Mouse (Mus musculus): ENCODE results near the gene Trio. TPM values are rescaled to one million over a fixed set of nuclear protein-coding genes. Genes with fewer than 3 reads are reported as not detected.
A peak's percentile ranks its signal among the peaks of the same experiment; 100 is the strongest.

Gene Trio
- polyA plus RNA-seq, 1 experiment from 2014 or later = 17.4 TPM

DNA sequence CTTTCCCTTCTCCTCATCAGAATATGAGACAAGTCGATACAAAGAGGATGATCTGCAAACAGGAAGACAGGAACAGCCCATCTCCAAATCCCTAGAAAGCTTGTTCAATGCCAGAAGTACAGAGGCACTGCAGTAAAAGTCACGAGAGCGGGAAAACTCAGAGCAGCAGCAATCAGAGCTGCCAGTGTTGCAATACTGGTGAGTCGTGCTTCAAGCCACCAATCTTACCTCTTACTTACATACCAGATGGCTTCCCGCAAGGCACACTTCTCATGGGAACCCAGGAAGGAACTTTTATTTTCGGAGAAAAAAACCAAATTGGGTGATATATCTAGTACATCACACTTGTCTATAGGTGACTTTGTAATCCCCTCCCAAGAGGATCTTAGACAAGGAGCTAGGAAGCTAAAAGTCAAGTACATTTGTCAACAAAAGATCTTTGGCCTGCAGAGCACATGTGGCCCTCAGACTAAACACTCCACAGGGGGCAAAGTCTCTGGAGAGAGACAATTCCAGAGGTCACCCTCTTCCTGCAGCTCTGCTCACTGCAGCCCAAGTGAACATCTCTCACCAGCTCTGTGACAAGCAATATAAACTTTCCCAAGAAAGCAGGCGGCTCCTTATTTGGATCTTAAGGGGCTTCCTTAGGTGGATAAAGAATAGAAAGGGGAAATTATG lies 6.1 kb downstream of the Trio start:
- 67% methylated on average over 7 of the region's 7 CpGs for WGBS
- Histone ChIP-seq H3K36me3 (ENCODE audit: insufficient read depth, low read length) (no peaks in the 10 kb centered on the region), H3K27ac (no peak overlapping the region), H3K27me3 (ENCODE audit: insufficient read depth, low read length) (no peaks in the 10 kb centered on the region), H3K4me1 (replicated peaks; ENCODE audit: insufficient read depth, low read length) (peaks cover 16% of the 10 kb centered on the region), H3K4me2 (ENCODE audit: low read length) (no peak overlapping the region), H3K9ac (ENCODE audit: low read depth, low read length) (no peak overlapping the region), H3K4me3 (replicated peaks; ENCODE audit: low read depth, low read length) (no peak overlapping the region), H3K9me3 (replicated peaks; ENCODE audit: low read length) (no peaks in the 10 kb centered on the region)
- TF ChIP-seq CTCF (IDR thresholded peaks at IDR 0.05; ENCODE audit: low read depth) = no peak
- no peak for DNase-seq (ENCODE audit: low spot score)
- no peak for ATAC-seq (replicated peaks; ENCODE audit: low FRiP score, low read depth)

DNA sequence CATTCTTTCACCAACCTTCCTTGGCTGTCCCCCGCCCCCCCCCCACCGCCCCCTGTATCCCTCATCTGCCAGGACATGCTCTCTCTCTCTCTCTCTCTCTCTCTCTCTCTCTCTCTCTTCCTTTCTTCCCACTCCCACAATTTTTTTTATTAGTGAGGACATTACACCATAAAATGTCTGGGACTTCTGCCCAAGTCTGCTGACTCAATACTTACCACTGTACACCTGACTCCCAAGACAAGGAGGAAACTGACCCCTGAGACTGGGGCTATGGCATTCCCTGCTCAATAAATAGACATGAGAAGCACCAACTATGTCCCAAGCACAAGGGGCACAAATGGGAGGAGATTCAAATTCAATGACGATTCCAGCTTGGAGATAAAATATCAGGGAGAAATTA lies 18.1 kb downstream of the Trio start:
- ATAC-seq (replicated peaks; ENCODE audit: low FRiP score, low read depth) = no peak
- no peak overlapping the region for H3K27ac ChIP-seq
- TF ChIP-seq CTCF (IDR thresholded peaks at IDR 0.05; ENCODE audit: low read depth) = no peak
- H3K4me2 ChIP-seq (ENCODE audit: low read length) = no peak overlapping the region
- no peak overlapping the region for H3K4me3 ChIP-seq (replicated peaks; ENCODE audit: low read depth, low read length)
- WGBS = 52% methylated on average over 3 of the region's 3 CpGs
- peaks cover 13% of the 10 kb centered on the region; the same call in 1 of the 2 replicates for H3K4me1 ChIP-seq (replicated peaks; ENCODE audit: insufficient read depth, low read length)
- H3K27me3 ChIP-seq (ENCODE audit: insufficient read depth, low read length) = no peaks in the 10 kb centered on the region
- DNase-seq (ENCODE audit: low spot score) = no peak
- no peaks in the 10 kb centered on the region for H3K36me3 ChIP-seq (ENCODE audit: insufficient read depth, low read length)
- H3K9ac ChIP-seq (ENCODE audit: low read depth, low read length) = no peak overlapping the region
- H3K9me3 ChIP-seq (replicated peaks; ENCODE audit: low read length) = no peaks in the 10 kb centered on the region

DNA sequence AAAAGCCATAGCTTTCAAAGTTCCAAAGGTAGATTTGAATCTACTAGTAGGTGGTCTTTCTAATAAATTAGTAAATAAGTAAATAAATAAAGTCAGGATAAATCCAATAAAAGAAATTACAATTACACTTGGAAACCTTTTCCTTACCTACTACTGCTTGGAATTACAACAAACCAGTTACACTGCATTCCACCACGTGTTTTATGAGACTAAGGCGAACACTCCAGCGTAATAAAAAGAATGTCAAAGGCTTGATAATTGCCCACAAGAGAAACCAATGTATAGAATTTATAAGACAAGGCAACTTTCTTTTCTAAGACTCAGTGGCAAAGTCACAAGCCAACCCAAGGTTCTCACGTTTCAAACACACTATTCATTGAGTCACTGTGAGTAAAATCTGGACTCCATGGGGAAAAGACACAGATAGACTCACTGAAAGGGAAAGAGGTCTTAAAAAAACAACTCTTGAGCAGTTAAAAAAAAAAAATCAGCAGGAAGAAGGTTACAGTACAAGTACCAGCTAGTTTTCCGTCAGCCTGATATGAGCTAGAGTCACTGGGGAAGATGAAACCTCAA lies 21.4 kb downstream of the Trio start:
- no peak for ATAC-seq (replicated peaks; ENCODE audit: low FRiP score, low read depth)
- TF ChIP-seq CTCF (IDR thresholded peaks at IDR 0.05; ENCODE audit: low read depth) = no peak

DNA sequence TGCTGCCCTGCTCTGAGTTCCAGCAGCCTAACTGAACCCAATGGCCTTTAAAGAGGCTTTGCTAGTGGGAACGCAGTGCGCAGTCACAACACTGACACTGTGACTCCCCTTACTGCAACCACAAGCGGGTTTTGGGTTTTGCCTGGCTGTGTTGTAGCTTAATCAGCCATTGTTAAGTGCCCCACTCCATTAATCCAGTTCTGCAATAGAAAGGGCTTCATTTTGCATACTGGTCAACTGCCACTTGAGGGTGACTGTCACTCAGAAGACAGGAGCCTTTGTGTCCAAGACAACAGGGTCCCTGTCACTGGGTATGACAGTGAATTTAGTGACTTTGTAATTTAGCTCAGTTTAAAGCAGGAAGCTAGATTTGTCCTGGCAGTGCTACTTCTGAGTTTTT lies 23.1 kb downstream of the Trio start:
- DNase-seq (ENCODE audit: low spot score) = no peak
- H3K4me2 ChIP-seq (ENCODE audit: low read length) = no peak overlapping the region
- 89% methylated on average over 3 of the region's 3 CpGs for WGBS
- no peak overlapping the region for H3K4me3 ChIP-seq (replicated peaks; ENCODE audit: low read depth, low read length)
- no peak overlapping the region for H3K27ac ChIP-seq
- TF ChIP-seq CTCF (IDR thresholded peaks at IDR 0.05; ENCODE audit: low read depth) = no peak
- H3K4me1 ChIP-seq (replicated peaks; ENCODE audit: insufficient read depth, low read length) = peaks cover 35% of the 10 kb centered on the region
- H3K36me3 ChIP-seq (ENCODE audit: insufficient read depth, low read length) = no peaks in the 10 kb centered on the region
- H3K9ac ChIP-seq (ENCODE audit: low read depth, low read length) = no peak overlapping the region
- H3K9me3 ChIP-seq (replicated peaks; ENCODE audit: low read length) = no peaks in the 10 kb centered on the region
- ATAC-seq (replicated peaks; ENCODE audit: low FRiP score, low read depth) = no peak
- H3K27me3 ChIP-seq (ENCODE audit: insufficient read depth, low read length) = no peaks in the 10 kb centered on the region

More for the DNA sequence above, 21.4 kb downstream of the Trio start:
- 35% methylated on average over 5 of the region's 5 CpGs for WGBS
- H3K9me3 ChIP-seq (replicated peaks; ENCODE audit: low read length) = no peaks in the 10 kb centered on the region
- H3K27ac ChIP-seq = peak overlapping the region; percentile 42; the same call in 1 of the 2 replicates
- no peak for DNase-seq (ENCODE audit: low spot score)
- no peak overlapping the region for H3K9ac ChIP-seq (ENCODE audit: low read depth, low read length)
- H3K4me1 ChIP-seq (replicated peaks; ENCODE audit: insufficient read depth, low read length) = peaks cover 19% of the 10 kb centered on the region
- no peaks in the 10 kb centered on the region for H3K27me3 ChIP-seq (ENCODE audit: insufficient read depth, low read length)
- H3K4me2 ChIP-seq (ENCODE audit: low read length) = no peak overlapping the region
- no peaks in the 10 kb centered on the region for H3K36me3 ChIP-seq (ENCODE audit: insufficient read depth, low read length)
- no peak overlapping the region for H3K4me3 ChIP-seq (replicated peaks; ENCODE audit: low read depth, low read length)

DNA sequence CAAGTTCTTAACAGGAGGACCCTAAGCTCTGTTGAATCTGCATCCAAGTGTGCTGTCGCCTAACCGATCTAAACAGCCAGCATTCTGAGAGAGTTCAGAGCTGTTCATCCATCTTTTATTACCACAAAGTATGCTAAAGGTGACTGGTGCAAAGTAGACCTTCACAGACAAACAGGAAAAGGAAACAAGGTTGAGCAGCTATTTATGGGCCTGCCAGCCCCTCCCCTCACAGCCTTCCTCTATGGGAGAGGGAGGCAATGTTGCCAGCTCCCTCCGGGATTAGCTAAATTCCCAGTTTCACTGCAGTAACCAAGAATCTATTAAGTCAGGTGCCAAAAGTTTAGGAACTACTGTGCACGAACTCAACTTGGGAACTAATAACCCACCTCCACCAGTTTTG lies 24.3 kb downstream of the Trio start:
- no peaks in the 10 kb centered on the region for H3K27me3 ChIP-seq (ENCODE audit: insufficient read depth, low read length)
- no peak overlapping the region for H3K4me2 ChIP-seq (ENCODE audit: low read length)
- DNase-seq (ENCODE audit: low spot score) = no peak
- 11% methylated on average over 4 of the region's 4 CpGs for WGBS
- 0 out of 2 replicates have a peak, but pooled peaks cover 3% of the 10 kb centered on the region for H3K36me3 ChIP-seq (ENCODE audit: insufficient read depth, low read length)
- H3K4me3 ChIP-seq (replicated peaks; ENCODE audit: low read depth, low read length) = no peak overlapping the region
- H3K4me1 ChIP-seq (replicated peaks; ENCODE audit: insufficient read depth, low read length) = peaks cover 42% of the 10 kb centered on the region
- peak; percentile 37; the same call in 1 of the 2 replicates for ATAC-seq (replicated peaks; ENCODE audit: low FRiP score, low read depth)
- no peak for TF ChIP-seq CTCF (IDR thresholded peaks at IDR 0.05; ENCODE audit: low read depth)
- H3K9me3 ChIP-seq (replicated peaks; ENCODE audit: low read length) = no peaks in the 10 kb centered on the region
- peak overlapping the region; percentile 19; the same call in 1 of the 2 replicates for H3K27ac ChIP-seq
- H3K9ac ChIP-seq (ENCODE audit: low read depth, low read length) = no peak overlapping the region

DNA sequence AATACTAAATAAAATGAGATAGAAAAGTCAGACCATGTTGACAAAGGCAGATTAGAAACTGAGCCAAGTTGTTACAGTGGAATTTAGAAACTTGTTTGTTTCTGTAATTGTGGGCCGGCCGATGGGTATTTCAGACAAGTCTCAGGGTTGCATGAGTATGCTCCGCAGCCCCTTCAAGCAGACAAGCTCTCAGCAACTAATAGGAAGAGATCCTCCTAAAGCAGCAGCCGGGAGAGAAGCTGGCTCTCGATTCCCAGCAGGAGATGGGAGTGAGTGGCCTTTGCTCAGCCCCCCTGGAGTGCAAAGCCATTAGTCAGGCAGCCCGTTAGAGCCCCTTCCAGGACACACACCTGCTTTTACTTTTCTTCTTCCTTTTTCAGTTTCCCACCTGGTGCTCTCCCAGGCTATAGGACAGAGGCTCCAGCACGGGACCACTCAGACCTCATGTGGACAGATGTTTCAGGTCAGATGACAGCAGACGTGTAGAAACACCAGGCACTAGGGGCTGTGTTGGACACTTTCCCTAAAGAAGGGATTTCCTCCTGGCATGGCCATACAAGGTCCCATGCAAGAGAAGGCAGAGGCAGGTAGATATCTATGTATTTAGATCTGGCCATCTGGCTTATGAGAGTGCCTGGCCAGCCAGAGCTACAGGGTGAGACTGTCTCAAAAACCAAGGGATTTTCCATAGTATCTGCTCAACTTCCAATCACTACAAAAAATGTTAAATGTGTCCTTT lies 26.9 kb downstream of the Trio start:
- Histone ChIP-seq H3K4me1 (replicated peaks; ENCODE audit: insufficient read depth, low read length) (peaks cover 45% of the 10 kb centered on the region), H3K4me2 (ENCODE audit: low read length) (peak overlapping the region; percentile 21; the same call in 1 of the 2 replicates), H3K27me3 (ENCODE audit: insufficient read depth, low read length) (no peaks in the 10 kb centered on the region), H3K9ac (ENCODE audit: low read depth, low read length) (no peak overlapping the region), H3K4me3 (replicated peaks; ENCODE audit: low read depth, low read length) (no peak overlapping the region), H3K36me3 (ENCODE audit: insufficient read depth, low read length) (0 out of 2 replicates have a peak, but pooled peaks cover 5% of the 10 kb centered on the region), H3K9me3 (replicated peaks; ENCODE audit: low read length) (no peaks in the 10 kb centered on the region), H3K27ac (0 out of 2 replicates have a peak overlapping the region, but pooled peaks have one; percentile 2)
- ATAC-seq (replicated peaks; ENCODE audit: low FRiP score, low read depth) (no peak), DNase-seq (ENCODE audit: low spot score) (peak; percentile 55)
- WGBS = 17% methylated on average over 8 of the region's 8 CpGs
- no peak for TF ChIP-seq CTCF (IDR thresholded peaks at IDR 0.05; ENCODE audit: low read depth)
